In genomic region chr15:84925495-84926018, GRCm38 (mm10) we compare ENCODE assay signal across 8 mouse cellular contexts. TPM values are rescaled to one million over a fixed set of nuclear protein-coding genes. Genes with fewer than 3 reads are reported as not detected.
DNase-seq lines count a peak whose midpoint lies in the region; ATAC-seq lines count a peak whose summit lies in the region.

No protein-coding gene starts in this region.

- no peaks in the 10 kb centered on the region for H3K27me3 ChIP-seq in heart, embryonic 13.5 days (replicated peaks)
- H3K27me3 ChIP-seq in forebrain, embryonic 14.5 days (replicated peaks; ENCODE audit: control insufficient read depth, insufficient read depth, low read length): no peaks in the 10 kb centered on the region
- H3K27me3 ChIP-seq in liver, embryonic 15.5 days: no peaks in the 10 kb centered on the region

- H3K4me3 ChIP-seq in heart, embryonic 13.5 days: peak overlapping the region; percentile 99
- no peak overlapping the region for H3K4me3 ChIP-seq in forebrain, embryonic 14.5 days (ENCODE audit: low read depth, low read length)
- peak overlapping the region; percentile 98 for H3K4me3 ChIP-seq in liver, embryonic 15.5 days (replicated peaks)

- no peaks in the 10 kb centered on the region for H3K9me3 ChIP-seq in heart, embryonic 13.5 days
- H3K9me3 ChIP-seq in forebrain, embryonic 14.5 days (replicated peaks; ENCODE audit: control insufficient read depth, low read length): no peaks in the 10 kb centered on the region
- no peaks in the 10 kb centered on the region for H3K9me3 ChIP-seq in liver, embryonic 15.5 days (replicated peaks)

- no peak for ATAC-seq in heart, embryonic 13.5 days (ENCODE audit: extremely low read depth, insufficient number of reproducible peaks, low FRiP score, low TSS enrichment)
- no peak for ATAC-seq in forebrain, embryonic 14.5 days
- no peak for ATAC-seq in liver, embryonic 15.5 days (ENCODE audit: insufficient read depth)

- 71% methylated on average over 1 of the region's 1 CpGs for WGBS in heart, embryonic 13.5 days
- 50% methylated on average over 1 of the region's 1 CpGs for WGBS in forebrain, embryonic 14.5 days
- WGBS in liver, embryonic 15.5 days (ENCODE audit: insufficient replicate concordance): 74% methylated on average over 1 of the region's 1 CpGs

- peaks cover 32% of the 10 kb centered on the region for H3K4me1 ChIP-seq in heart, embryonic 13.5 days
- H3K4me1 ChIP-seq in forebrain, embryonic 14.5 days (ENCODE audit: control insufficient read depth, insufficient read depth, low read length): peaks cover 21% of the 10 kb centered on the region
- peaks cover 38% of the 10 kb centered on the region for H3K4me1 ChIP-seq in liver, embryonic 15.5 days (replicated peaks)

- intact Hi-C loops in gastrocnemius, postnatal 14 days (cut with DNase I; ENCODE audit: low total_unique reads): no loop called here

- peak overlapping the region; percentile 85 for H3K4me2 ChIP-seq in heart, embryonic 13.5 days
- peak overlapping the region; percentile 89 for H3K4me2 ChIP-seq in forebrain, embryonic 14.5 days (ENCODE audit: low read length)
- H3K4me2 ChIP-seq in liver, embryonic 15.5 days: peak overlapping the region; percentile 77

- H3K27ac ChIP-seq in heart, embryonic 13.5 days (replicated peaks): no peak overlapping the region
- H3K27ac ChIP-seq in forebrain, embryonic 14.5 days (ENCODE audit: low read depth, low read length): no peak overlapping the region
- no peak overlapping the region for H3K27ac ChIP-seq in liver, embryonic 15.5 days (replicated peaks)

- peak overlapping the region; percentile 37; the same call in 1 of the 2 replicates for H3K9ac ChIP-seq in heart, embryonic 13.5 days
- H3K9ac ChIP-seq in forebrain, embryonic 14.5 days (ENCODE audit: low read length): no peak overlapping the region; the same call in 1 of the 2 replicates
- H3K9ac ChIP-seq in liver, embryonic 15.5 days: no peak overlapping the region

- peaks cover 35% of the 10 kb centered on the region for H3K36me3 ChIP-seq in heart, embryonic 13.5 days
- peaks cover 33% of the 10 kb centered on the region for H3K36me3 ChIP-seq in forebrain, embryonic 14.5 days (ENCODE audit: control insufficient read depth, insufficient read depth, low read length)
- H3K36me3 ChIP-seq in liver, embryonic 15.5 days (replicated peaks): peaks cover 42% of the 10 kb centered on the region

- DNase-seq in heart, adult 8-10 months (ENCODE audit: low spot score): no peak
- DNase-seq in ES-CJ7 (ENCODE audit: low read depth, low spot score): peak; percentile 60
- peak; percentile 36 for DNase-seq in forebrain, embryonic 14.5 days (ENCODE audit: low spot score)
- no peak for DNase-seq in spleen, postnatal 36 days (ENCODE audit: low spot score in 2 of 2)
- no peak for DNase-seq in gastrocnemius, postnatal 14 days
- no peak for DNase-seq in ovary, postnatal 14 days (ENCODE audit: low spot score)

RNA-seq across cellular contexts. Expression of gene Nup50, which starts 2.3 kb away (rescaled TPM):
- 19.3 and 20.4 TPM in 2 replicates for polyA plus RNA-seq in heart, embryonic 13.5 days (2015; fragmentation: Nextera tagmentation; extraction: Ambion mirVana)
- 10 to 100 TPM; 14.8 to 16.6 (median 15.9) TPM for total RNA-seq in heart, adult 8-10 months (2022)
- polyA plus RNA-seq in forebrain, embryonic 14.5 days (2014; fragmentation: Nextera tagmentation; extraction: Ambion mirVana): 28.3 and 33.3 TPM in 2 replicates
- 23.5 and 25.4 TPM in 2 replicates for polyA plus RNA-seq in liver, embryonic 15.5 days (2015; fragmentation: Nextera tagmentation; extraction: Ambion mirVana)
- total RNA-seq in gastrocnemius, postnatal 14 days (2021): 10 to 100 TPM; 14.3 to 14.4 TPM

RNA-seq across cellular contexts. Expression of gene Gm29666, which starts 5.7 kb away (rescaled TPM):
- 0.41 and 0.56 TPM in 2 replicates for polyA plus RNA-seq in heart, embryonic 13.5 days (2015; fragmentation: Nextera tagmentation; extraction: Ambion mirVana)
- total RNA-seq in heart, adult 8-10 months (2022): under 1 TPM; 0.08 to 0.19 (median 0.12) TPM
- 0.30 and 0.40 TPM in 2 replicates for polyA plus RNA-seq in forebrain, embryonic 14.5 days (2014; fragmentation: Nextera tagmentation; extraction: Ambion mirVana)
- polyA plus RNA-seq in liver, embryonic 15.5 days (2015; fragmentation: Nextera tagmentation; extraction: Ambion mirVana): 0.29 and 0.37 TPM in 2 replicates
- total RNA-seq in gastrocnemius, postnatal 14 days (2021): under 1 TPM; 0.09 to 0.14 TPM

Comparison
In these comparisons a context has a peak if more than half of its experiments do, and no peak if none do; other contexts are left out.
1. DNase-seq: peak in ES-CJ7 (single experiment) and forebrain, embryonic 14.5 days (single experiment); none in heart, adult 8-10 months (single experiment), spleen, postnatal 36 days (0 of 2), gastrocnemius, postnatal 14 days (single experiment) and ovary, postnatal 14 days (single experiment).
2. Peak in every context shown above with its lines, with median percentiles within 50 percentile points of each other: H3K4me2 ChIP-seq.